Mouse (Mus musculus) heart, embryonic 16.5 days (tissue): ENCODE measurements at regions not wholly inside any gene's neighbourhood (a gene's known extent, or its start where the extent isn't known, plus 50 kb on each side); places are given as distances from the start of the nearest gene placed in this dataset.
"Not testable (repeated sequence)": the region's sequence is repeated elsewhere in the genome, so short reads cannot be mapped to it uniquely, and the experiment has no call there.

Experiments
- ATAC-seq: fragments of 200-750 bp; cut with Nextera tagmentation; replicated peaks from 2 replicates; pipeline ENCODE4 v1.8.0; 2017; ENCODE audit warnings: moderate number of reproducible peaks; ENCODE audit not compliant: insufficient read depth, low FRiP score; ENCODE audit errors: extremely low read depth
- H3K27ac ChIP-seq: fragments of 300-500 bp; sonication (generic); 2 replicates; pipeline ENCODE4 v1.5.1; 2014; ENCODE audit warnings: mild to moderate bottlenecking, low read length, control low read depth, moderate library complexity
- H3K27me3 ChIP-seq: fragments of 300-500 bp; sonication (generic); 2 replicates; pipeline ENCODE4 v1.6.1; 2014; ENCODE audit warnings: low read length, mixed read lengths; ENCODE audit not compliant: control insufficient read depth, insufficient read depth
- H3K36me3 ChIP-seq: fragments of 300-500 bp; sonication (generic); 2 replicates; pipeline ENCODE4 v1.6.1; 2014; ENCODE audit not compliant: control insufficient read depth, insufficient read depth
- H3K4me1 ChIP-seq: fragments of 300-500 bp; sonication (generic); 2 replicates; pipeline ENCODE4 v1.6.1; 2014; ENCODE audit warnings: low read length, mixed read lengths; ENCODE audit not compliant: control insufficient read depth, insufficient read depth
- H3K4me2 ChIP-seq: fragments of 300-500 bp; sonication (generic); 2 replicates; pipeline ENCODE4 v1.6.1; 2014; ENCODE audit warnings: low read depth, mild to moderate bottlenecking, control low read depth, low read length
- H3K4me3 ChIP-seq: fragments of 300-500 bp; sonication (generic); 2 replicates; pipeline ENCODE4 v1.5.1; 2014; ENCODE audit warnings: mild to moderate bottlenecking, control low read depth, low read length
- H3K9ac ChIP-seq: fragments of 300-500 bp; sonication (generic); 2 replicates; pipeline ENCODE4 v1.6.1; 2014; ENCODE audit warnings: low read length, control low read depth
- H3K9me3 ChIP-seq: fragments of 300-500 bp; sonication (generic); replicated peaks from 2 replicates; pipeline ENCODE4 v1.6.1; 2016; ENCODE audit warnings: low read length; ENCODE audit not compliant: control insufficient read depth
- WGBS: fragments of 180-500 bp; shearing (Covaris S2); extraction: QIAGEN DNeasy Blood & Tissue Kit; methylation state at CpG from one replicate; pipeline ENCODE4 v1.1.7; 2014; 5-methylcytosine and 5-hydroxymethylcytosine counted together

- H3K27ac ChIP-seq, result no peak overlapping the region
- no peak overlapping the region for H3K9ac ChIP-seq
- no peaks in the 10 kb centered on the region for H3K4me1 ChIP-seq
- no peak overlapping the region for H3K4me2 ChIP-seq
- no peaks in the 10 kb centered on the region for H3K27me3 ChIP-seq
- H3K4me3 ChIP-seq, result no peak overlapping the region
- WGBS, result 81% methylated on average over 2 of the region's 2 CpGs
- no peak for ATAC-seq
- no peaks in the 10 kb centered on the region for H3K36me3 ChIP-seq
- H3K9me3 ChIP-seq, result peaks cover 39% of the 10 kb centered on the region
These were observed 108.1 kb upstream of the Scaf8 start for GRCm38 (mm10) chr17:3006662-3007061.

GRCm38 (mm10) chr17:3007234-3007633 lies 107.5 kb upstream of the Scaf8 start:
- Histone ChIP-seq H3K4me3 (no peak overlapping the region), H3K36me3 (no peaks in the 10 kb centered on the region), H3K9me3 (peaks cover 42% of the 10 kb centered on the region), H3K9ac (no peak overlapping the region), H3K27ac (no peak overlapping the region), H3K4me2 (no peak overlapping the region), H3K4me1 (no peaks in the 10 kb centered on the region), H3K27me3 (no peaks in the 10 kb centered on the region)
- no peak; the same call in 1 of the 2 replicates for ATAC-seq
- WGBS, result 72% methylated on average over 2 of the region's 2 CpGs

GRCm38 (mm10) chr17:3009939-3010338 lies 104.8 kb upstream of the Scaf8 start:
- H3K9ac ChIP-seq, result no peak overlapping the region
- H3K27me3 ChIP-seq, result no peaks in the 10 kb centered on the region
- peaks cover 44% of the 10 kb centered on the region for H3K9me3 ChIP-seq
- no peak overlapping the region for H3K4me2 ChIP-seq
- H3K27ac ChIP-seq, result no peak overlapping the region
- WGBS, result 61% methylated on average over 2 of the region's 2 CpGs
- H3K4me1 ChIP-seq, result no peaks in the 10 kb centered on the region
- no peak overlapping the region for H3K4me3 ChIP-seq
- no peaks in the 10 kb centered on the region for H3K36me3 ChIP-seq
- ATAC-seq, result no peak

GRCm38 (mm10) chr17:3012045-3012444 lies 102.7 kb upstream of the Scaf8 start:
- WGBS, result 50% methylated on average over 1 of the region's 1 CpGs

GRCm38 (mm10) chr17:3019631-3020391 lies 95.0 kb upstream of the Scaf8 start:
- H3K27ac ChIP-seq, result no peak overlapping the region
- H3K4me3 ChIP-seq, result no peak overlapping the region
- 73% methylated on average over 2 of the region's 2 CpGs for WGBS
- ATAC-seq, result peak; percentile 55; the same call in 1 of the 2 replicates
- H3K4me1 ChIP-seq, result no peaks in the 10 kb centered on the region
- H3K27me3 ChIP-seq, result no peaks in the 10 kb centered on the region
- H3K4me2 ChIP-seq, result no peak overlapping the region
- H3K9me3 ChIP-seq, result peaks cover 42% of the 10 kb centered on the region
- H3K36me3 ChIP-seq, result no peaks in the 10 kb centered on the region
- H3K9ac ChIP-seq, result no peak overlapping the region

More at GRCm38 (mm10) chr17:3012045-3012444, 102.7 kb upstream of the Scaf8 start:
- Histone ChIP-seq H3K9me3 (peaks cover 47% of the 10 kb centered on the region), H3K27me3 (no peaks in the 10 kb centered on the region), H3K36me3 (no peaks in the 10 kb centered on the region), H3K27ac (no peak overlapping the region), H3K4me2 (no peak overlapping the region), H3K9ac (no peak overlapping the region), H3K4me3 (no peak overlapping the region), H3K4me1 (no peaks in the 10 kb centered on the region)
- no peak for ATAC-seq

GRCm38 (mm10) chr17:3020406-3020805 lies 94.4 kb upstream of the Scaf8 start:
- 72% methylated on average over 1 of the region's 1 CpGs for WGBS
- Histone ChIP-seq H3K27ac (no peak overlapping the region), H3K4me1 (no peaks in the 10 kb centered on the region), H3K36me3 (no peaks in the 10 kb centered on the region), H3K9ac (no peak overlapping the region), H3K9me3 (peaks cover 38% of the 10 kb centered on the region), H3K27me3 (no peaks in the 10 kb centered on the region), H3K4me2 (no peak overlapping the region), H3K4me3 (no peak overlapping the region)
- 0 out of 2 replicates have a peak, but pooled peaks have one; percentile 35 for ATAC-seq

GRCm38 (mm10) chr17:3022245-3022935 lies 92.4 kb upstream of the Scaf8 start:
- no peaks in the 10 kb centered on the region for H3K4me1 ChIP-seq
- H3K4me2 ChIP-seq, result no peak overlapping the region
- no peak overlapping the region for H3K9ac ChIP-seq
- no peaks in the 10 kb centered on the region for H3K36me3 ChIP-seq
- peaks cover 28% of the 10 kb centered on the region for H3K9me3 ChIP-seq
- no peaks in the 10 kb centered on the region for H3K27me3 ChIP-seq
- no peak for ATAC-seq
- no peak overlapping the region for H3K4me3 ChIP-seq
- 82% methylated on average over 5 of the region's 5 CpGs for WGBS
- H3K27ac ChIP-seq, result no peak overlapping the region

- H3K27ac ChIP-seq, H3K27me3 ChIP-seq, ATAC-seq, H3K4me1 ChIP-seq, H3K4me2 ChIP-seq, H3K9ac ChIP-seq, H3K36me3 ChIP-seq, H3K4me3 ChIP-seq: not testable (repeated sequence)
- WGBS, result 43% methylated on average over 2 of the region's 3 CpGs
- peaks cover 28% of the 10 kb centered on the region for H3K9me3 ChIP-seq
These were observed 91.9 kb upstream of the Scaf8 start for GRCm38 (mm10) chr17:3022936-3023247.

- Histone ChIP-seq H3K36me3 (no peaks in the 10 kb centered on the region), H3K4me1 (no peaks in the 10 kb centered on the region), H3K9me3 (peaks cover 25% of the 10 kb centered on the region), H3K4me2 (no peak overlapping the region), H3K27ac (no peak overlapping the region), H3K27me3 (no peaks in the 10 kb centered on the region), H3K4me3 (no peak overlapping the region), H3K9ac (no peak overlapping the region)
- 81% methylated on average over 1 of the region's 1 CpGs for WGBS
- no peak for ATAC-seq
These were observed 91.3 kb upstream of the Scaf8 start for GRCm38 (mm10) chr17:3023426-3023825.
